Mouse (Mus musculus) limb, embryonic 14.5 days (tissue): ENCODE results near the gene Rap1gap2. TPM values are rescaled to one million over a fixed set of nuclear protein-coding genes. Genes with fewer than 3 reads are reported as not detected.

Experiments
- ATAC-seq: fragments of 200-750 bp; cut with Nextera tagmentation; 2 replicates; pipeline ENCODE4 v1.8.0; 2017; ENCODE audit warnings: low read depth, moderate number of reproducible peaks, moderate TSS enrichment; ENCODE audit not compliant: low FRiP score
- DNase-seq: peaks from one replicate; pipeline ENCODE4 v3.0.0-alpha.2; 2015; ENCODE audit warnings: low spot score
- H3K27ac ChIP-seq: fragments of 300-500 bp; sonication (generic); replicated peaks from 2 replicates; pipeline ENCODE4 v1.5.1; 2014; ENCODE audit warnings: low read depth, mild to moderate bottlenecking, low read length, moderate library complexity, mixed read lengths
- H3K27me3 ChIP-seq: fragments of 300-500 bp; sonication (generic); 2 replicates; pipeline ENCODE4 v1.6.1; 2014; ENCODE audit warnings: low read length, mixed read lengths; ENCODE audit not compliant: control insufficient read depth, insufficient read depth
- H3K36me3 ChIP-seq: fragments of 300-500 bp; sonication (generic); 2 replicates; pipeline ENCODE4 v1.6.1; 2014; ENCODE audit warnings: mild to moderate bottlenecking, low read length, moderate library complexity, mixed read lengths; ENCODE audit not compliant: control insufficient read depth, insufficient read depth
- H3K4me1 ChIP-seq: fragments of 300-500 bp; sonication (generic); 2 replicates; pipeline ENCODE4 v1.6.1; 2014; ENCODE audit warnings: antibody characterized with exemption, low read length, mixed read lengths; ENCODE audit not compliant: control insufficient read depth, insufficient read depth
- H3K4me2 ChIP-seq: fragments of 300-500 bp; sonication (generic); replicated peaks from 2 replicates; pipeline ENCODE4 v1.6.1; 2014; ENCODE audit warnings: low read depth, mild to moderate bottlenecking, low read length, moderate library complexity; ENCODE audit not compliant: severe bottlenecking
- H3K4me3 ChIP-seq: fragments of 300-500 bp; sonication (generic); replicated peaks from 2 replicates; pipeline ENCODE4 v1.5.1; 2014; ENCODE audit warnings: low read length
- H3K9ac ChIP-seq: fragments of 300-500 bp; sonication (generic); 2 replicates; pipeline ENCODE4 v1.6.1; 2014; ENCODE audit warnings: mild to moderate bottlenecking, low read depth, low read length, moderate library complexity; ENCODE audit not compliant: severe bottlenecking
- H3K9me3 ChIP-seq: fragments of 300-500 bp; sonication (generic); 2 replicates; pipeline ENCODE4 v1.6.1; 2016; ENCODE audit warnings: low read length; ENCODE audit not compliant: control insufficient read depth
- POLR2A ChIP-seq: fragments of 200-500 bp; IDR thresholded peaks from 2 replicates; pipeline ENCODE4 v1.8.0; 2012; ENCODE audit warnings: inconsistent platforms, mild to moderate bottlenecking, moderate library complexity, borderline replicate concordance; ENCODE audit not compliant: insufficient read depth, insufficient read length; ENCODE audit errors: extremely low read depth
- WGBS: fragments of 180-500 bp; shearing (Covaris S2); extraction: QIAGEN DNeasy Blood & Tissue Kit; methylation state at CpG from one replicate; pipeline ENCODE4 v1.1.7; 2014; 5-methylcytosine and 5-hydroxymethylcytosine counted together
- polyA plus RNA-seq, 2 experiments: library from polyadenylated mRNA; depleted of rRNA in 1 of 2; stranded (reverse) in 1 of 2; unstranded in 1 of 2; fragments of >200 nt; fragmentation: Nextera tagmentation in 1 of 2; extraction: Ambion mirVana in 1 of 2; gene quantifications; 2 replicates each; pipeline versions ENCODE4 v1.2.1 to v1.2.3; 2012 to 2014

Gene Rap1gap2
- polyA plus RNA-seq, 2 experiments, result 1.1 to 4.1 TPM

- Histone ChIP-seq H3K27ac (no peak overlapping the region), H3K9me3 (no peaks in the 10 kb centered on the region), H3K4me1 (peaks cover under 1% of the 10 kb centered on the region; the same call in 1 of the 2 replicates), H3K27me3 (no peaks in the 10 kb centered on the region), H3K4me2 (no peak overlapping the region), H3K4me3 (no peak overlapping the region), H3K9ac (no peak overlapping the region), H3K36me3 (no peaks in the 10 kb centered on the region)
- TF ChIP-seq POLR2A, result no peak
- DNase-seq (no peak), ATAC-seq (no peak)
- WGBS, result 71% methylated on average over 7 of the region's 7 CpGs
Measured at GRCm38 (mm10) chr11:74631880-74632789, 21.4 kb upstream of the Rap1gap2 start.

GRCm38 (mm10) chr11:74627481-74627880, 16.8 kb upstream of the Rap1gap2 start:
- Histone ChIP-seq H3K27me3 (no peaks in the 10 kb centered on the region), H3K4me2 (no peak overlapping the region), H3K9me3 (no peaks in the 10 kb centered on the region), H3K9ac (no peak overlapping the region), H3K36me3 (no peaks in the 10 kb centered on the region), H3K4me1 (no peaks in the 10 kb centered on the region), H3K4me3 (no peak overlapping the region), H3K27ac (no peak overlapping the region)
- DNase-seq (no peak), ATAC-seq (no peak)
- no peak for TF ChIP-seq POLR2A
- WGBS, result 80% methylated on average over 3 of the region's 3 CpGs

- Histone ChIP-seq H3K9ac (no peak overlapping the region), H3K36me3 (no peaks in the 10 kb centered on the region), H3K4me2 (no peak overlapping the region), H3K4me1 (no peaks in the 10 kb centered on the region), H3K4me3 (no peak overlapping the region), H3K9me3 (no peaks in the 10 kb centered on the region), H3K27me3 (peaks cover 12% of the 10 kb centered on the region), H3K27ac (no peak overlapping the region)
- DNase-seq (no peak), ATAC-seq (no peak)
- TF ChIP-seq POLR2A, result no peak
Measured at GRCm38 (mm10) chr11:74625333-74625732, 14.6 kb upstream of the Rap1gap2 start.

GRCm38 (mm10) chr11:74623693-74624092, 13.0 kb upstream of the Rap1gap2 start:
- no peak for TF ChIP-seq POLR2A
- no peak overlapping the region for H3K4me2 ChIP-seq

DNA sequence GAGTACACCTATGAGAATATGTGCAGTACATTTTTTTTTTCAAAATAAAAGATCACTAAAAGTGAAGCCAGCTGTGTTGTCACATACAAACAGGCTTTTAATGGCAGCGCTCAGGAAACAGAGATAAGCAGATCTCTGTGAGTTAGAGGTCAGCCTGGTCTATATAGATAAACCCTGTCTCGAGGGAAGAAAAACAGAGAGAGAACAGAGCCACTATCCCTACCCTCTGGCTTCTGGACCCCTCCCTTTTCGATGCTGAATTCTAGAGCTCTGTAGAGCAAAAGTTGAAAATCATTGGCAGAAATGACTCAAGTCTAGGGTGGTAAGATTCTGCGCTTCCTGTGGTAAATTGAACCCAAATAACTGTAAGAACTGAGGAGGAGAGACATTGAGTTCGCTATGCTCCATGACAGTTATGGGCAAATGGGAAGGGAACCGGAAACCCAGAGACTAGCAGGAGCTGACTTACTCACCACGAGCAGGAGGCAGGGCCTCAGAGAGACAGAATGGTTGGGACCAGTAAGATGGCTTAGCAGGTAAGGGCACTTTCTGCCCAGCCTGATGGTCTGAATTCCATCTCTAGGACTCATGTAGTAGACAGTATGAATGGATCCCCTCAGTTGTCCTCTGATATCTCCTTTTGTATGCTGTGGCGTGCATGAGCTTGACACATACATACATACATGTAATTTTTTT, 11.4 kb upstream of the Rap1gap2 start:
- 74% methylated on average over 8 of the region's 8 CpGs for WGBS
- ATAC-seq (no peak), DNase-seq (no peak)
- no peak for TF ChIP-seq POLR2A
- H3K9ac ChIP-seq, result no peak overlapping the region
- no peaks in the 10 kb centered on the region for H3K9me3 ChIP-seq
- no peak overlapping the region for H3K27ac ChIP-seq
- no peak overlapping the region for H3K4me2 ChIP-seq
- peaks cover 23% of the 10 kb centered on the region for H3K27me3 ChIP-seq
- no peaks in the 10 kb centered on the region for H3K4me1 ChIP-seq
- H3K36me3 ChIP-seq, result no peaks in the 10 kb centered on the region
- no peak overlapping the region for H3K4me3 ChIP-seq

More at GRCm38 (mm10) chr11:74623693-74624092, 13.0 kb upstream of the Rap1gap2 start:
- DNase-seq, result no peak
- H3K9ac ChIP-seq, result no peak overlapping the region
- peaks cover 23% of the 10 kb centered on the region for H3K27me3 ChIP-seq
- no peaks in the 10 kb centered on the region for H3K4me1 ChIP-seq
- no peak for ATAC-seq
- no peak overlapping the region for H3K27ac ChIP-seq
- no peaks in the 10 kb centered on the region for H3K9me3 ChIP-seq
- WGBS, result 68% methylated on average over 6 of the region's 6 CpGs
- H3K4me3 ChIP-seq, result no peak overlapping the region
- no peaks in the 10 kb centered on the region for H3K36me3 ChIP-seq
